Mouse (Mus musculus): ENCODE measurements at regions not wholly inside any gene's neighbourhood (a gene's known extent, or its start where the extent isn't known, plus 50 kb on each side); places are given as distances from the start of the nearest gene placed in this dataset.

GRCm38 (mm10) chr2:9791970-9792369 is 89.1 kb upstream of the 4930412O13Rik start:
- no peak for DNase-seq (ENCODE audit: low spot score in 2 of 2)

DNA sequence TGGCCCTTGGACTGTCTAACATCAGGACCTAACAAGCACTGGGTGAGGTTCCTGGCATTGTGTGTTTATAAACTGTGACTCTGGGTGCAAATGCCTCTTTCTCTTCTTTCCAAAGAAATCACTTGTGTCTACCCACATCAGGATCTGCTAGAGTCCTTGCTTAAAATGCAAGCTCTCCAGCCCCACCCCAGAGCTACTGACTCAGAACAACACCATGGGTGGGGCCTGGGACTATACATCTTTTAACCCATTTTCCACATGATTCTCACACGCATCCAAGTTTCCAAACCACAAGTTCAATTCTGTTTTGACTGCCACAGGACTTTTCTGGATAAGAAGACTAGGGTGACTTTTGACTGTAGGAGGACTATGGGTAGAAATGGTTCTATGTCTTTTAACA is 88.7 kb upstream of the 4930412O13Rik start:
- no peak for DNase-seq (ENCODE audit: low spot score in 2 of 2)

DNA sequence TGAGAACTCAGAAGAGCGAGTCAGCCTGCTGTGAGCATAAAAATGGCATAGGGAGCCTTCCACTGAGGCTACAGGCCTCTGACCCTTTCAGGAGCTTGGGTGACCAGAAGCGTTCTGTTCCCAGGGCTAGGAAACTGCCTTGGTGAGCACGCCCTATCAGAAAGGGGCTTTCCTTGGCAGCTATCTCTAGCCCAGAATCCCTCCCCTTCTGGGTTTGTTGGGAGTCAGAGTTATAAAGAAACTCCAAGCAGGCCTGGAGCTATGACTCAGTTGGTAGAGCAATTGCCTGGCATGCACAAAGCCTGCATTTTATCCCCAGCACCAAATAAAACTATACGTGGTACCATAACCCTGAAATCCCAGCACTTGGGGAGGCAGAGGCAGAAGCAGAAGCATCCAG is 85.7 kb upstream of the 4930412O13Rik start:
- DNase-seq (ENCODE audit: low spot score in 2 of 2) = no peak

- no peak for DNase-seq (ENCODE audit: low spot score in 2 of 2)
These were observed 79.6 kb upstream of the 4930412O13Rik start for GRCm38 (mm10) chr2:9801484-9801883.

GRCm38 (mm10) chr2:9804306-9804705 is 76.7 kb upstream of the 4930412O13Rik start:
- peak in 1 of 2 experiments; percentile 23 for DNase-seq (ENCODE audit: low spot score in 2 of 2)

GRCm38 (mm10) chr2:9805590-9805989 is 75.5 kb upstream of the 4930412O13Rik start:
- no peak for DNase-seq (ENCODE audit: low spot score in 2 of 2)
